Mouse (Mus musculus) T-helper 2 cell (primary cell): ENCODE data around the gene Mmp11.

ENCODE experiments used
- in situ Hi-C: fragments of 300-600 bp; cut with MboI, MseI; formaldehyde crosslinking; loops from one replicate; pipeline ENCODE4 v1.15.1; 2025; ENCODE audit warnings: high pct_unique_total_duplicates

The Mmp11 gene

DNA sequence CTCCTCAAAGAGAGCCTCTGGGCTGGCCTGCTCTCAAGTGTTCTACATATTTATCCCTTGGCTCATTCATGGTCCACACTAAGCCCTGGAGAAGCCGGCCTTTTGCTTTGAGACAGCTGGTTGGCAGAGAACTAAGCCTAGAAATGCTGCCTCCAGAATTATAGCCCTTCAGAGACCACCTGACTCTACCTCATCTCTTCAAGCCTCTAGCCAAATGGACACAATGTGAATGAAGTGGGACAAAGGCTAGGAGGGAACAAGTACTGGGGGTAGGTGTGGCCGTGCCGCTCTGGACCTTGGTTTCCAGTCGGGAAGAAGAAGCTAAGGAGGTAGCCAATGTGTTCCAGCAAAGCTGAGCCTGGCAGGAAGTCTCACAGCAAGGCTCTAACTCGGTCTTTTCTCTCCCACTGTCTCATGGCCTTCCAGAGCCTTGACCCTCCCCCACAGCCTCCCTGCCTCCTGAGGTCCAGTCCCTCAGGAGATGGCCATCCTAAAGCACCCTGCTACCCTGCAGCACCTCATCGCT lies 38.2 kb downstream of the Mmp11 start:
- in situ Hi-C loops, result no loop called here

DNA sequence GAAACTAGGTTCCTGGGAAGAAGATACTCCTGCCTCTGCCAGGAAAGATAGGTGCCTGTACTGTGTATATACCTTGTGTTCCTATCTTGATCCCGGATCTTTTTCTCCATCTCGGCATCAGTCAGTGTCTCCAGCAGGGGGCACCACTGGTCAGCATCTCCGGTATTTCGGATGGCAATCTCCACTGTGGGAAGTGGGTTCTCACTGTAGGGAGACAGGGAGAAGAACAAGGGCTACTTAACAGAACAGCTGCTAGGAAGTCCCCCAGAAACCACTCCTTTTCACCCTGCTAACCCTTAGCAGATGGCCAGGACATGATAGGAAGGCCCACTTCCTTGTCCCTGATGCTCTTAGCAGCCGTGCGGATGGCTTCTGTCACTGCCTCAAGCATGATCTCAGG lies 38.9 kb downstream of the Mmp11 start:
- in situ Hi-C loops, result no loop called here

DNA sequence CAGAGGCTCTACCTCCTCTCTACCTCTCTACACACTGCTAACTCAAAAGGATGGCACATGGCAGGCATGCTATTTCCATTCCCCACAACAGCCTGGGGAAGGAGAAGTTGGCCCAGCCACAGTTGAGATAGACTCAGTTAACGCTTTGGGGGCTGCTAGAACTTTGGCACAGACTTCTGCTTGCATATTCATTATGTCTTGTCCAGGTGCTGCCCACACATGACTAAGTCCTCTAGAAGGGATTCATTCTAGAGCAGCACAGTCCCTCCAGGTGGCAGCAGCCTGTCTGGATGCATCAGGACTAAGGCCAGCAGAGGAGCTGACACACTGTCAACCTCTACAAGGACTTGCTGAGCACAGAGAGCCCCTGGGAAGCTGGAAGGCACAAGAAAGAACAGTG lies 40.1 kb downstream of the Mmp11 start:
- in situ Hi-C loops, result no loop called here

DNA sequence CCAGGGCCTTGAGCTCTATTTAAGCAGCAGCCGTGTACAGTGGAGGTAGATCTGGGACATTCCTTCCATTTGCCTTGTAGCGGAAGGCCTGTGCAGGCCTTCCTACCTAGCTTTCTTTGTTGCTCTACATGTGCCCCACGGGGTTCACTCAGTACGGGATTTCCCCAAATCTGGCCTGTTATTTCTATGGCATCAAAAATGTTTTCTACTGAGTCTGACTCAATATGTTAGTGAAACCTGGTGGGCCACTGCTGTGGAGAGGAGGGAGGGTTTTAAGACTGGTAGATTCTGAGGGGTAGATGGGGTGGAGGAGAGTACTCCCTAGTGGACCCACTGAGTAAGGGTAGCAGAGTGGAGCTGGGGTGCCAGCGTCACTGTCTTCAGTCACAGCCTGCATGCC lies 40.6 kb downstream of the Mmp11 start:
- in situ Hi-C loops, result no loop called here

DNA sequence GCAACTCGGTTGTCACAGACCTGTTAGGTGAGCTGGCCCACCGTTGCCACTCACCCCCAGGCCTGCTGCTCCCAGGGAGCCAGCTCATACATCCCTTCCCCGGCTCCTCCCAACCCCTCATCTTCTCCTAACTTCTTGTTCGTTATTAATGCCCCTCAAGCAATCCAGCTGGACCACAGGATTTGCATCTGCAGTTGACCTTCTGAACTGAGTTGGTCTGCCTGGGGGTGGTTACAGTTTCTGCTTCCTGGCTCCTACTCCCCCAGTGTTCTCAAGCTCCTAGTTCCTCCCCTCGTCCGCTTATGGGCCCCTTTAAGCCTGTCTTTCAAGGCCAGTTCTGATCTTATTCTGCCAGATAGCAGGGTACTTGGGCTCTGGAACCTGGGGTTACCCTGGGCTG lies 41.7 kb downstream of the Mmp11 start:
- in situ Hi-C loops, result no loop called here

DNA sequence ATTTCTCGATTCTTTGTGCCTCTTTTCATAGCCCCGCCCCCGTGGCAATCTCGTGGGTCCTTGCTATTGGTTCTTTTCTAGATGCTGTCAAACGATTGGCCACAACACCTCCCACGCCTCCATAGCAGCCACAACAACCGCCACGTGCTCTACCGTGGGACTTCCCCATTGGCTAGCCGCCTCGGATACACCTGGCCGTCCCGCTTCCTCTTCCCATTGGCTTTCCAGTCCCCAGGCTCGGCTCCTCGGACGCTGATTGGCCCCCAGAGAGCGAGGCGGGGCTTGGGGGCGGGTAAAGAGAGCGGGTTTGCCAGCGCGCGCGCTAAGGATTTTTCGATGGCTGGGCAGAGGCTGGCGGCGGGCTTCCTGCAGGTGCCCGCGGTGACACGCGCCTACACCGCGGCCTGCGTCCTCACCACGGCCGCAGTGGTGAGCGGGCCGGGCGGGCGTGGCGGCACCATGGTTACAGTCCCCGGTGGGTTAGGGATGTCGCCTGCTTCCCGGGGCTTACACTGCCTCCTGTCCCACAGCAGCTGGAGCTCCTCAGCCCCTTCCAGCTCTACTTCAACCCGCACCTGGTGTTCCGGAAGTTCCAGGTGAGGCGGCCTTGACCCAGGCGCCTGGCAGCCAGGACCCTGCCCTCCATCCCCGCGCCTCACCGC lies 43.1 kb downstream of the Mmp11 start, which contains the start of gene Derl3:
TSS of gene Derl3 (plus strand) at position 325 of the 662 bp plus-strand sequence.
- in situ Hi-C loops, result no loop called here

DNA sequence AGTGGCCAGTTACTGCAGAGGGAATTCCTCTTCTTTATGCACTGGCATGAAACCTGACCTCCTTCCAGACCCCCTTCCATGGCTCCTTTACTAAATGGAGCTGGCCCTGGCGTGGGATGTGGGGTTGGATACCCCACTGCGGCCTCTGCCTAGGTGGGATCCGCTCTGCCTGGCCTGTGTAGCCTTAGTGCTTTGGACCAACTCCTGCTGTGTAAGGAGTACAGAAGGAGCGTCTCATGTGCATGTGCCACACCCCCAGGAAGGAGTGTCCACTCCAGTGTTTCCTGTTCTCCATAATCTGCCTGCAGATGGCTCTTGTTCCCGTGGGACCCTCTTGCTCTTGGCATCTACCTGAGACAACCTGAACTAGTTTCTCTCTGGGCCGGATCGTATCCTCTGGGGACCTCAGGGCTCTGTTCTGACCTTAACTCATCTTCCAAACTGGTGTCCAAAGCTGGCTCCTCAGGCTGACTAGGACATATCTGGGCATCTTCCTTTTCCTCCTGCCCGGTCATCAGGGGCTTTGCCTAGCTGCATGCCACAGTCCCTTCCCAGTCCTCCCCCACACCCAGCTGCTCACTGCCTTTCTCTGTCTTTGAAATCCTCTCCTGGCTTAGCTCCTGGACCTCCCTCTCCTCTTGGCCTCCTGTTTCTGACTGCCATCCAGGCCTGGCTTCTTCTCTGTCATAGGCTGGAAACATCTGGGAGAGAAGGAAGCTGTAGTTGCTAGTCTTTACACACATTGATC lies 46.7 kb downstream of the Mmp11 start:
- in situ Hi-C loops, result loop anchor here (5.0 kb wide), 1 partner anchor 63 kb away; the partner anchor contains the start of gene Gm5134

DNA sequence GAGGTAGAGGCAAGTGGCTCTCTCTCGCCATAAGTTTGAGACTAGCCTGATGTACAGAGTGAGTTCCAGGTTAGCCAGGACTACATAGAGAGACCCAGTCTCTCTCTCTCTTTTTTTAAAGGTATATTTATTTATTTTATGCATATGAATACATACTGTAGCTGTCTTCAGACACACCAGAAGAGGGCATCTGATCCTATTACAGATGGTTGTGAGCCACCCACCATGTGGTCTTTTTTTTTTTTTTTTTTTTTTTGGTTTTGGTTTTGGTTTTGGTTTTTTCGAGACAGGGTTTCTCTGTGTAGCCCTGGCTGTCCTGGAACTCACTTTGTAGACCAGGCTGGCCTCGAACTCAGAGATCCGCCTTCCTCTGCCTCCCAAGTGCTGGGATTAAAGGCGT lies 48.8 kb downstream of the Mmp11 start:
- in situ Hi-C loops, result loop anchor here (5.0 kb wide), 1 partner anchor 65 kb away; the partner anchor contains the start of gene Gm5134

DNA sequence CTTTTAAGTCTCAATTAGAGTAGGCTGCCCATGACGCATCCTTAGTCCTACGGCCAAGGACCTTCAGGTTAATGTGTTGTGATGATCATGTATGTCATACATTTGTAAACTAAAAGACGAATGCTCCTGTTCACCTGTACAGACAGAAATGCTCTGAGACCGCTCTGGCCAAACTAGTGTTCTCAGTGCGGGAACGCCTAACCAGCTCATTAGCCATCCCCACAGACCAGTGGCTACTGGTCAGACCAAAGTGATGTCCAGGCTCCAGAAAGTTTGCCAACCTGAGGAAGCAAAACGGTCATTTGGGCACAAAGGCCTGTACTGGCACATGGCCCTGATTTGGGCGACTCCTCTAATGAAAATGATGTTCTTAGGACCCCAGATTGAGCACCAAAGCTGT lies 51.6 kb downstream of the Mmp11 start:
- in situ Hi-C loops, result loop anchor here (5.0 kb wide), 1 partner anchor 68 kb away; the partner anchor contains the start of gene Gm5134

DNA sequence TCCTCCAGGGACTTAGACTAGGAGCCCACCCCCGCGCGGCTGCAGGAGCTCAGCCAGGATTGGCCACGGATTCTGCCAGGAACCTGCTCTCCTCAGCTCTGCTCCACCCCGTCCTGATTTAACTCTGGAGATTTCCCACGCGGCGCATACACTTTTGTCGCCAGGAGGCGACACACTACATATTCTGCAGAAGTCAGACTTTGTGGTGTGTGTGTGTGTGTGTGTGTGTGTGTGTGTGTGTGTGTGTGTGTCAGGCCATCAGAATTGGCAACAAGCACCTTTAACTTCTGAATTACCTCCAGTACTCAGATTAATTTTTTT lies 53.1 kb downstream of the Mmp11 start:
- in situ Hi-C loops, result no loop called here

DNA sequence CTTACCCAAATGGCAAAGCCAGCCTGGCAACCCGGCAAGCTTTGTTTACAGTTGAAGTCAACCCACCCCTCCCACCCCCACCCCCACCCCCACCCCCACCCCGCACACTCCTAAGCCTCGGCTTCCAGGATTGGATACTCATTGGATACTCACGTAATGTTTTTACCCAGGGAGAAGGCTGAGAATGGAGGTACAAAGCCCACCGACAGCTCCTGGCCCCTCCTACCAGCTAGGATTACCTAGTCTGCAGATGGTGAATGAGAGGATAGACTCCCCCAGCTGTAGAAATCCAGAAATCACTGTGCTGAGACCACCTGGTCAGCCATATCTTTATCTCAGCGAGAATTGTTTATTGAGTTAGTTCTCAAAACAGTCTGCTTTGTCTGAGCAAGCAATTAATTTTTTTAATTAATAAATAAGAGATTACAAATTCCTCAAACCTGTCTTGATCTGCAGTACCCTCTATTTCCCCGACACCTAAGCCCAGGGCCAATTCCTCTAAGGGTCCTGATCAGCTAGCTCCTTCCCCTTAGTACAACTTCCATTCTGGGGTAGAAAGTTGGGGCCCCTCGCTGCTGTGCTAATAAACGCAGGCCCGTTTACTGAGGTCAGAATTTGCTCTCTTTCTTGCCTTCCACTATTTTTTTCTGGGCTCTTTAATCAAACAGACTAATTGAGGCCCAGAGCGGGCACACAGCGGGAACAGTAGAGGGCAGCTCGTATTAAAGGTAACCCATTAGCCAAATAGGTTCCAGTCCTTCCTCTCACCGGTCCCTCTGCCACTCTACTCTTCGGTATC lies 53.7 kb downstream of the Mmp11 start:
- in situ Hi-C loops, result no loop called here

DNA sequence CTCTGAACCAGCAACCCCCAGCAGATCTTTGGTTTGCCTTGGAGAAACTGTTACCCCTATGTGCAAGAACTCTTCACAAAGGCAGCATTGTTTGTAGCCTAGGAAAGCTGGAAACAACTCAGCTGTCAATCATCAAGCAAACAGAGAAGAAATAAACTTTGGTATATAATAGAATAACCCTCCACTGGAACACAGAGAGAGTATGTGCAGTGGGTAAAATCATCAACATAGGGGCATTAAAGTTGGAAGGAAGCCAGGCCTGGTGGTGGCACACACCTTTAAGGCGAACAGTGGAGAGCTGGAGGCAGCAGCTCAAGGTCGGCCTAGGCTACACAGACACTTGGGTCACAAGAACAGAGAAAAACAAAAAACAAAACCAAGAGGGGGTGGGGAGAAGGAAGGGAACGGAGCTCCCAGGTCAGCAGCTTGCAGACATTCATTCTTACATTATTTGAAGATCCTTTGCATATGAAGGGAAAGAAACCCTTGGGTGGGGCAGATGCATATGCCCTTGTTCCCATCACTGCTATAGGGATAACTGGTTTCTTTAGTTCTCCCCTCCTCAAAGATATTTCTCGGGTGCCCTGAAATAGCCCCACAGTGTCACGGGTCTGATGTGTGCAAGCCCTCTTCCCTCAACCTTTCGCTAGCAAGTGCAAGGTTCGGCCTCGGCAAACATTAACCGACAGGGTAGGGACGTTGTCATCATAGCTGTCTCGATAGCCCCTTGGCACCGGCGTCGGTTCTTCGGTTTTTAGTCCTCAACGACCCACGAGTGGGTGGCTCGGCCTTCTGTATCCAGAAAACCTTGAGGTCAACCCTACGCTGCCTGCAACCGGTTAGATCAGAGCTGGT lies 54.5 kb downstream of the Mmp11 start:
- in situ Hi-C loops, result no loop called here

DNA sequence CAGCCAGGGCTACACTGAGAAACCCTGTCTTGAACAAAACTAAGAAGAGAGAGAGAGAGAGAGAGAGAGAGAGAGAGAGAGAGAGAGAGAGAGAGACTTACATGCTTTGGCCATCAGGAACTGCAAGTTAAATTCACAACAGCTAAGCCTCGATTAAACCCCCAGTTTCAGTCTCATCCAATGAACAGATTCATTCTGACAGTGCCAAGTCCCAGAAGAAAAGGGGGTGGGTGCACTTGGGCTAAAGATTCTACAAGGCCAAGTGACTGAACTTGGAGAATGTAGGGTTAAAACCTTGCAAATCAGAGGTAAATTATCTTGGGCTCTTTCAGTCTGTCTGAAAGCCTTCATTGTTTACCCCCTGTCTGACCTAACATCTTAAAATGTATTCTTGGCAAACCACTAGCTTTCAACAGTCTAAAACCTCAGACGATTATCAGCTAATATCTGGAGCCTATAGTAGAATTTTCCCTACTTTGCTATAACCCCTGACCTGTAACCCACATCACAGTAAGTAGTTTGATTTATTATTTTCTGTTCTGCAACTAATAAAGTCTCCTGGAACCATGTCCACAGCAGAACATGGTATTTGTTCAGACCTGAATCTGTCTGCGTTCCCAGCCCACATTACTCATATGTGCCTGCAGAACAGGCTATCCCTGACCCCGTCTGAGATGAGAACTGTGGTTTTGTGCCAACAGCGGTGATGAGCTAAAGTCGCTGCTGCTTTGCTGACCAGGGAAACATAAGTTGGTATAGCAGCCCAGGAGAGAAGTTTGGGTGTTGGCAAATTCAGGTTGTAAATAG lies 55.3 kb downstream of the Mmp11 start:
- in situ Hi-C loops, result no loop called here

DNA sequence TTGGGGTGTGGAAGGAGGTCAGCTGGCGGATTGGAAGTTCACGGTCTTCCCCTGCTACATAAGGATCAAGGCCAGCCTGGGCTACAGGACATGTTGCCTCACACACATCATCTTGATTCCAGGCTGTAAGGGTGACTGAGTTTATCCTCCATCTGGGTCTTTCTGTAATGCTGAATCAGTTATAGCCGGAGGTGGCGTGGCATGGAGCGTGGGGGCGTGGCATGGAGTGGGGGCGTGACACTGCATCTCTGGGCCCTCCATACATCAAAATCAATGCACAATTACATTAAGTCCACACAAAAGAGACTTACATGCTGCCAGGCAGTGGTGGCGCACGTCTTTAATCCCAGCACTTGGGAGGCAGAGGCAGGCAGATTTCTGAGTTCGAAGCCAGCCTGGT lies 55.9 kb downstream of the Mmp11 start:
- in situ Hi-C loops, result no loop called here

DNA sequence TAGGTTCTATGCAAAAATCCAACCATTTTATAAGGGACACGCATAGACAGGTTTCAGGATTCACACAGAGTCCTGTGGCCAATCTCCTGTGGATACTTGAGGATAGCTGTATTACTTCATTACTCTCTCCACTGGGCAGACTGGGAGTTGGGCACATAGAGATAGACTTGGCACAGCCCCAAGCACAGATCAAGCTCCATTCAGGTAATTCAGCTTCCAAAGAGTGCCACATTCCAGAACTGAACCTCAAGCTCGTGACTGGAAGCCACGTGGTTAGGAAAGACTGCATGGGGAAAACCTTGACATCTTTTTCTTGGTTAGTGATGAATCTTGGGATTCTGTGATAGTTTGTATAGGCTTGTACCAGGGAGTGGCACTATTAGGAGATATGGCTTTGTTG lies 57.5 kb downstream of the Mmp11 start:
- in situ Hi-C loops, result loop anchor here (10.0 kb wide), 1 partner anchor 806 kb away; no protein-coding TSS in a partner anchor

DNA sequence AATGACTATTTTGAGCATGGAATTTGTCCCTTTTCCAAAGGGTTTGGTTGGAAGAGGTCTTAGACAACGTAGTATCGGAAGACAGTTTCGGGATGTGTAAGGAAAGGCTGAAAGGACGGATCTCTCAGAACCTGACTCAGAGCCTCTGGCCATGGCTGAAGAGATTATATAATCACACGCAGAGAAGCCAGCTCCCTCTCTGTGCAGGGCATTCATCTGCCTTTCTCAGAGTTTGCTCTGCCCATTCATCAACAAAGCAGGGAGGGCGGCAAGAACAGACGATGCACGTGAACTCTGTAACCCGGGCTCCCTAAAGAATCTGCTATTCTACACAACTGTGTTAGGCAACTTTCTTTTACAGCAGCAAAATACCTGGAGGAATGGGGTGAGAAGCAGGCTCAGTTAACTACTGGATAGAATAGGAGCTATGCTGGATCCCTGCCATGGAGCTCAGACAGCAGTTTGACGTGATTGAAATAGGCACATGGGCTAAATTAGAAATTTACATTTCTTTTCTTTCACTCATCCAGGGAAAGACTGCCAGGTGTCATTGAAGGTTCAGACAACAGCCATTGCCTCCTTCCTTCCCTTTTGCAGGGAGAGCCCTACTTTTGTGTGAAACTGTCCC lies 62.6 kb downstream of the Mmp11 start:
- in situ Hi-C loops, result loop anchor here (10.0 kb wide), 1 partner anchor 811 kb away; no protein-coding TSS in a partner anchor
